Mouse (Mus musculus) right cerebral cortex, postnatal 4 days (tissue): ENCODE measurements at regions not wholly inside any gene's neighbourhood (a gene's known extent, or its start where the extent isn't known, plus 50 kb on each side); places are given as distances from the start of the nearest gene placed in this dataset.
A peak's percentile ranks its signal among the peaks of the same experiment; 100 is the strongest.

Source experiments
- DNase-seq: peaks from one replicate; pipeline ENCODE4 v3.0.0-alpha.2; 2022

DNA sequence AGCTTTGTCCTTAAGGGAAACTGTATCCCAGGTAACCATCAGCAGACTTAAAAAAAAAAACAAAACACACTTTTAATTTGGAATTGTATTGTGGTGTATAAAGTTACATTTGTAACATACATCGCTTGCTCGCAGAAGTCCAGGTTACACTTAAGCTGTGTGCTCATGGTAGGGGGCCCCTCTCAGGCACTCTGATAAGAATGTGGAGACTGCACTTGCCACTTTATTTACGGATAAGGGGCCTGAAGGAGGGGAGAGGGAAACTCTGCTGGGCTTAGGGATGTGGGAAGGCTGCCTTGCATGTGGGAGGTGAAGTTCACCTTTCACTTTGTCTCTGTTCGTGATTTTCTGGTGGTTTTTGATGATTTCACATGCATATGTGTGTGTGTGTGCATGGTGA, 58.7 kb downstream of the Ccdc185 start:
- DNase-seq, result no peak

DNA sequence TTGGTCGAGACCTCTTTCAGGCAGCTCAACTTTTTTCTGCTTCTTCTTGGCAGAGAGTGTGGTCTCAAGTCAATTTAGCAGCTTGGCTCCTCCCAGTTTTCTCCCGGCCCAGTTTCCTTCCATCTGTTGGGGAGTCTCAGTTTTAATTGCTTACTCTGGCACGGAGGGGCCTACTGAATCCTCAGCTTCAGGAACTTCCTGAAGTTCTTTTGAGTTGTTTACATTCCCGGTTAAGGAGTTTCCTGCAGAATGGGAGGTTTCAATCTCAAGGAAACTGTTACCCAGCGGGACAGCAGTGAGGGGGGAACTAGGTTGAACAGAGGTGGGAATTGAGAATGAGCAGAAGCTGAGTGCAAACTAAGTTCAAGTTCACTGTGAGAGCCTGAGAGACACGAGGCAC, 59.2 kb downstream of the Ccdc185 start:
- DNase-seq, result no peak

DNA sequence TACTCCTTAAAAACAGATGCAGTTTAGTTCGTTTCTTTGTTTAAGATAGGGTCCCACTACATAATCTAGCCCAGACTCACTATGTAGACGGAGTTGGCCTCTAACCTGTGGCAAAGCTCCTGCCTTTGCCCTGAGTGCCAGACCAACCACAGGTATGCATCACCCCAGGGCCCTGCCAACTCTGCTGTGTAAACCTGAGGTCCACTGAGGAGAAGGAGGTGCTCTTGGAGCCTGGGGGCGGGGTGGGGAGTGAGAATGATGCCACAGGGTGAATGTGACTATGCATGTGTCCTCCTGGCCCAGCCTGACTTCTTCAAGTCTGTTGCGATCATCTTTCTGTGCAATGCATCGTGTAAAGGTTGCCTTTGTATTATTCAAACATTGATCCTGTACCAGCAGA, 61.8 kb downstream of the Ccdc185 start:
- DNase-seq, result no peak

DNA sequence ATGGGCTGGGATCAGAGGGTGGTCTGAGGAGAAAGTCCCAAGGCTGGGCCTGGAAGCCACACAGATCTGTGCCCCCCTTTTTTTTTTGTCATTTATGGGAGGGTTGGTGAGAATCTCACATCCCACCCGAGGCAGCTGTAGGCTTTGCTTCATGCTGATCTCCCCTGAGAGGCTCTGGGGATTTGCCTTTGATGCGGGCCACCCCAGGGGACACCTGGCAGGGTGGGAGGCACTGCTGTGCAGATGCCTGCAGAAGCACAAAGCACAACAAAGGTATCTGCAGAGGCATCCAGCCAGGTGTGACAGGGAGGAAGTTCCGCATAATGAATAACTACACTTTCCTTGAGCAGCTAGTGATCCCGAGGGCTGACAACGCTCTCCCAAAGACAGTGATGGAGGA, 62.7 kb downstream of the Ccdc185 start:
- DNase-seq, result no peak

DNA sequence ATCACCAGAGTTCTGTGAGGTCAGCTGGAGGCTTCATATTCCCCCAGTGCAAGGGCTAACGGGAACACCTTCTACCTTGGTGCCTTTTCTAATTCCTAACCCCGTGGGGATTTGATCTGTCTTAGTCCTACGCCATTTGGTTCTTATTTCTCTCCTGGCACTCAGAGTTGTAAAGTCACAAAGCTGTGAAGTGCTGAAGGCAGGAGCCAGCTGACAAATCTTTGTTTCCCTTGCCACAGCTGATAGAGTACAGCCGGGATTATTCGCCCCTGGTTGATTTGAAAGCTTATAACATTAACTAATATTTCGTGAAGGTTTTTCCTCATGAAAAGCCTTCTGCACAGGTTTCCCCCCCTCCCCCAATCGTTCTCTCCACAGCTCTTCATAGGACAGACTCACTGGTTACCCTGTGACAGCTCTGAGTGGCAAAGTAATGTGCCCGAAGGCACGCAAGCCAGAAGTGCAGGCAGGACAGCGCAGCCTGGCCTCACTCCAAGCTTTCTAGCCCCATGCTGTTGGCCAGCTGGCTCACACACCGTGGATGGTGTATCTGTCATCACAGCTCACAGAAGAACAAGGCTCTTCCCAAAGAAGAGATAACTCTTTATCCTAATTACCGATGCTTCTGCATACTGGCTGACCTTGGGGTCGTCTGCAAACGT, 66.3 kb downstream of the Ccdc185 start:
- DNase-seq, result peak; percentile 47
